ENCODE assay signal across 8 mouse cellular contexts in genomic region chr10:80320340-80320760, GRCm38 (mm10). TPM values are rescaled to one million over a fixed set of nuclear protein-coding genes. Genes with fewer than 3 reads are reported as not detected.
A peak's percentile ranks its signal among the peaks of the same experiment; 100 is the strongest.
DNase-seq lines count a peak whose midpoint lies in the region; ATAC-seq and TF ChIP-seq lines count a peak whose summit lies in the region.

Gene 2310011J03Rik, minus strand, starts transcription at chr10:80320537.

- peak; percentile 52; the same call in 1 of the 2 replicates for TF ChIP-seq POLR2A in olfactory bulb, adult 2 months (IDR thresholded peaks at IDR 0.05; ENCODE audit: insufficient read depth, low read depth, low read length)
- TF ChIP-seq POLR2A in thymus, adult 2 months (IDR thresholded peaks at IDR 0.05; ENCODE audit: control insufficient read depth, extremely low read depth, insufficient read depth, low read length, poor library complexity) = peak; percentile 87

- H3K9me3 ChIP-seq in forebrain, embryonic 16.5 days (ENCODE audit: control insufficient read depth, low read length) = no peaks in the 10 kb centered on the region
- H3K9me3 ChIP-seq in lung, embryonic 14.5 days (ENCODE audit: low read depth, low read length) = no peaks in the 10 kb centered on the region

- TF ChIP-seq CTCF in layer of hippocampus, adult 2 months (conservative IDR thresholded peaks at IDR 0.05) = no peak
- no peak for TF ChIP-seq CTCF in lung, embryonic 14.5 days (IDR thresholded peaks at IDR 0.05; ENCODE audit: low read depth)
- no peak for TF ChIP-seq CTCF in olfactory bulb, adult 2 months (IDR thresholded peaks at IDR 0.05; ENCODE audit: insufficient read depth, low read depth, low read length)
- no peak for TF ChIP-seq CTCF in thymus, adult 2 months (IDR thresholded peaks at IDR 0.05; ENCODE audit: borderline replicate concordance, control insufficient read depth, extremely low read depth, insufficient read depth, low read length, poor library complexity)

- peak; percentile 92 for DNase-seq in ES-CJ7 (ENCODE audit: low read depth, low spot score)
- peak; percentile 90 for DNase-seq in cerebellum, adult 11-12 months
- peak; percentile 90 to 91 for DNase-seq in heart, postnatal 36 days
- peak; percentile 91 to 93 for DNase-seq in layer of hippocampus, adult 2 months (ENCODE audit: low spot score in 2 of 2)
- peak; percentile 97 for DNase-seq in lung, embryonic 14.5 days
- peak; percentile 90 for DNase-seq in thymus, adult 2 months

- H3K27ac ChIP-seq in forebrain, embryonic 16.5 days (ENCODE audit: low read length) = peak within 1 kb of the TSS; percentile 29
- peak within 1 kb of the TSS; percentile 90 for H3K27ac ChIP-seq in layer of hippocampus, adult 2 months
- H3K27ac ChIP-seq in lung, embryonic 14.5 days (ENCODE audit: low read depth) = peak within 1 kb of the TSS; percentile 74
- H3K27ac ChIP-seq in olfactory bulb, adult 2 months (ENCODE audit: insufficient read depth, low read depth, low read length) = no peak within 1 kb of the TSS
- peak within 1 kb of the TSS; percentile 54 for H3K27ac ChIP-seq in thymus, adult 2 months (ENCODE audit: control insufficient read depth, insufficient read depth, low read length)

- no peaks in the 10 kb centered on the region for H3K27me3 ChIP-seq in forebrain, embryonic 16.5 days (replicated peaks; ENCODE audit: control insufficient read depth, insufficient read depth, low read length)
- peaks cover 20% of the 10 kb centered on the region for H3K27me3 ChIP-seq in lung, embryonic 14.5 days (ENCODE audit: insufficient read depth, low read length)
- no peaks in the 10 kb centered on the region; the same call in 1 of the 2 replicates for H3K27me3 ChIP-seq in thymus, adult 2 months (ENCODE audit: control insufficient read depth, insufficient read depth, low read length)

- peaks cover 14% of the 10 kb centered on the region; the same call in 1 of the 2 replicates for H3K36me3 ChIP-seq in forebrain, embryonic 16.5 days (ENCODE audit: control insufficient read depth, insufficient read depth)
- H3K36me3 ChIP-seq in lung, embryonic 14.5 days (ENCODE audit: insufficient read depth) = peaks cover 18% of the 10 kb centered on the region; the same call in 1 of the 2 replicates
- H3K36me3 ChIP-seq in thymus, adult 2 months (ENCODE audit: control insufficient read depth, insufficient read depth, low read length) = no peaks in the 10 kb centered on the region

- H3K4me1 ChIP-seq in forebrain, embryonic 16.5 days (replicated peaks; ENCODE audit: control insufficient read depth, insufficient read depth, low read length) = peaks cover 47% of the 10 kb centered on the region
- 0 out of 2 replicates have a peak, but pooled peaks cover 3% of the 10 kb centered on the region for H3K4me1 ChIP-seq in lung, embryonic 14.5 days (ENCODE audit: insufficient read depth)
- peaks cover 54% of the 10 kb centered on the region for H3K4me1 ChIP-seq in olfactory bulb, adult 2 months (ENCODE audit: control insufficient read depth, insufficient read depth, low read length)
- H3K4me1 ChIP-seq in thymus, adult 2 months (replicated peaks; ENCODE audit: control insufficient read depth, insufficient read depth, low read length) = peaks cover 40% of the 10 kb centered on the region

- peak; percentile 68 for ATAC-seq in forebrain, embryonic 16.5 days
- peak; percentile 50 for ATAC-seq in lung, embryonic 14.5 days (ENCODE audit: insufficient read depth)

- peak within 1 kb of the TSS; percentile 96 for H3K4me2 ChIP-seq in forebrain, embryonic 16.5 days (ENCODE audit: low read length)
- peak within 1 kb of the TSS; percentile 79 for H3K4me2 ChIP-seq in lung, embryonic 14.5 days

- intact Hi-C loops in heart, postnatal 36 days (cut with DNase I) = loop anchor here (2.0 kb wide), 1 partner anchor 26 kb away; the partner anchor contains the start of gene Apc2

- peak within 1 kb of the TSS; percentile 52 for H3K4me3 ChIP-seq in forebrain, embryonic 16.5 days (replicated peaks; ENCODE audit: low read length)
- H3K4me3 ChIP-seq in layer of hippocampus, adult 2 months = peak within 1 kb of the TSS; percentile 88
- peak within 1 kb of the TSS; percentile 83 for H3K4me3 ChIP-seq in lung, embryonic 14.5 days (ENCODE audit: low read depth, low read length)
- H3K4me3 ChIP-seq in olfactory bulb, adult 2 months (ENCODE audit: insufficient read depth, low read depth, low read length) = peak within 1 kb of the TSS; percentile 81
- H3K4me3 ChIP-seq in thymus, adult 2 months (ENCODE audit: control insufficient read depth, insufficient read depth, low read length) = peak within 1 kb of the TSS; percentile 77

- whole genome bisulfite sequencing in forebrain, embryonic 16.5 days = under 1% methylated on average over 34 of the region's 34 CpGs
- under 1% methylated on average over 34 of the region's 34 CpGs for WGBS in lung, embryonic 14.5 days
- under 1% methylated on average over 34 of the region's 34 CpGs for WGBS in olfactory bulb, adult 2 months
- 0% methylated on average over 34 of the region's 34 CpGs for WGBS in thymus, adult 2 months

- peak within 1 kb of the TSS; percentile 65 for H3K9ac ChIP-seq in forebrain, embryonic 16.5 days (replicated peaks; ENCODE audit: low read depth, low read length)
- H3K9ac ChIP-seq in lung, embryonic 14.5 days = peak within 1 kb of the TSS; percentile 79

RNA-seq across cellular contexts. Expression of gene 2310011J03Rik, which starts in this region (rescaled TPM):
- 32.5 and 34.2 TPM in 2 replicates for polyA plus RNA-seq in forebrain, embryonic 16.5 days (2015; fragmentation: Nextera tagmentation; extraction: Ambion mirVana)
- total RNA-seq in heart, postnatal 36 days (2021) = 10 to 100 TPM; 13.8 to 15.1 TPM
- 10 to 100 TPM; 23.5 to 25.7 TPM for total RNA-seq in layer of hippocampus, adult 2 months (2021)
- polyA plus RNA-seq in lung, embryonic 14.5 days (2014; fragmentation: Nextera tagmentation; extraction: Ambion mirVana) = 41.7 and 41.8 TPM in 2 replicates
- polyA plus RNA-seq in olfactory bulb, adult 2 months (2012; ENCODE audit: insufficient read depth, insufficient read length, low replicate concordance, missing spikeins) = not detected in 2 replicates
- polyA plus RNA-seq in thymus, adult 2 months (2012; rRNA removed) = 78.9 and 93.8 TPM in 2 replicates

Comparison
In these comparisons a context has a peak if more than half of its experiments do, and no peak if none do; other contexts are left out.
1. RNA of gene 2310011J03Rik (polyA plus RNA-seq): 78.9 to 93.8 TPM in thymus, adult 2 months, 41.7 to 41.8 TPM in lung, embryonic 14.5 days and 32.5 to 34.2 TPM in forebrain, embryonic 16.5 days; not detected in olfactory bulb, adult 2 months; every median in the first group is over 10 times any median in the second.
2. Peak in every context shown above with its lines, with median percentiles within 50 percentile points of each other: DNase-seq and H3K4me3 ChIP-seq.